Mouse (Mus musculus): ENCODE measurements around the gene Hist1h2be. TPM values are rescaled to one million over a fixed set of nuclear protein-coding genes. Genes with fewer than 3 reads are reported as not detected.
"Not testable (repeated sequence)": the region's sequence is repeated elsewhere in the genome, so short reads cannot be mapped to it uniquely, and the experiment has no call there.

The Hist1h2be gene
- polyA plus RNA-seq, 1 experiment: 11.8 TPM

- TF ChIP-seq CTCF (IDR thresholded peaks at IDR 0.05; ENCODE audit: control insufficient read depth, insufficient read depth, low read length) (no peak), POLR2A (IDR thresholded peaks at IDR 0.05; ENCODE audit: borderline replicate concordance, control insufficient read depth, low read depth, low read length) (no peak)
- peak overlapping the region; percentile 54 for H3K4me3 ChIP-seq (replicated peaks; ENCODE audit: control insufficient read depth, low read depth, low read length)
- H3K27ac ChIP-seq (ENCODE audit: control insufficient read depth, insufficient read depth, low read depth, low read length, poor library complexity): no peak overlapping the region
- WGBS: 30% methylated on average over 2 of the region's 2 CpGs
- no peaks in the 10 kb centered on the region; the same call in 1 of the 2 replicates for H3K4me1 ChIP-seq (ENCODE audit: control insufficient read depth, insufficient read depth, low read length)
These were observed 48.5 kb downstream of the Hist1h2be start for GRCm38 (mm10) chr13:23572218-23573033.

- Histone ChIP-seq H3K27ac (ENCODE audit: control insufficient read depth, insufficient read depth, low read depth, low read length, poor library complexity) (peak overlapping the region; percentile 97), H3K4me3 (replicated peaks; ENCODE audit: control insufficient read depth, low read depth, low read length) (peak overlapping the region; percentile 59)
- not testable (repeated sequence) for H3K4me1 ChIP-seq (ENCODE audit: control insufficient read depth, insufficient read depth, low read length)
- peak; percentile 98; the same call in 1 of the 2 replicates for TF ChIP-seq POLR2A (IDR thresholded peaks at IDR 0.05; ENCODE audit: borderline replicate concordance, control insufficient read depth, low read depth, low read length)
- under 1% methylated on average over 17 of the region's 34 CpGs for WGBS
These were observed 49.3 kb downstream of the Hist1h2be start for GRCm38 (mm10) chr13:23571504-23572217.

- no peaks in the 10 kb centered on the region; the same call in 1 of the 2 replicates for H3K4me1 ChIP-seq (ENCODE audit: control insufficient read depth, insufficient read depth, low read length)
- WGBS: under 1% methylated on average over 18 of the region's 18 CpGs
- peak within 1 kb of the TSS; percentile 59 for H3K4me3 ChIP-seq (replicated peaks; ENCODE audit: control insufficient read depth, low read depth, low read length)
- H3K27ac ChIP-seq (ENCODE audit: control insufficient read depth, insufficient read depth, low read depth, low read length, poor library complexity): peak within 1 kb of the TSS; percentile 99
- TF ChIP-seq CTCF (IDR thresholded peaks at IDR 0.05; ENCODE audit: control insufficient read depth, insufficient read depth, low read length) (no peak), POLR2A (IDR thresholded peaks at IDR 0.05; ENCODE audit: borderline replicate concordance, control insufficient read depth, low read depth, low read length) (peak; percentile 74)
These were observed 49.9 kb downstream of the Hist1h2be start, which contains the start of the genes Hist1h2ae and Hist1h2bg for GRCm38 (mm10) chr13:23571022-23571503. Hist1h2ae (minus strand) TSS chr13:23571220. Hist1h2bg (plus strand) TSS chr13:23571396.

GRCm38 (mm10) chr13:23570261-23571021 lies 50.5 kb downstream of the Hist1h2be start:
- H3K4me3 ChIP-seq (replicated peaks; ENCODE audit: control insufficient read depth, low read depth, low read length): peak overlapping the region; percentile 43
- H3K27ac ChIP-seq (ENCODE audit: control insufficient read depth, insufficient read depth, low read depth, low read length, poor library complexity): peak overlapping the region; percentile 99
- WGBS: 2% methylated on average over 27 of the region's 41 CpGs
- H3K4me1 ChIP-seq (ENCODE audit: control insufficient read depth, insufficient read depth, low read length): not testable (repeated sequence)

DNA sequence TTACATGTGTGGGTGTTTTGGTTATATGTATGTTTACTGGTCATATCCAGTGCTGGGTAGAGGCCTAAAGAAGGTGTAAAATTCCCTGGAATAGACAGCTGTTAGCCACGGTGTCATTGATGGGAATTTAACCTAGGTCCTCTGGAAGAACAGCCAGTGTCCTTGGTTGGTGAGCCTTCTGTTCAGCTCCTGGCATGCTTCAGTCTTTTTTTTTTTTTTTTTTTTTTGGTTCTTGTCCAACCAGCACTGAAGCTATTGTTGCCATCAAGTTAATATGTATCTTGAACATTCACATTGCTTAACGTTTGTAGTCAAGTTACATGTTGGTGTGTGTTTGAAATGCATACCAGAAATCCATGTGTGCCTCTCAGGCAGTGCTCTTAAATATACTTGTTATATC lies 56.4 kb downstream of the Hist1h2be start:
- Histone ChIP-seq H3K4me1 (ENCODE audit: control insufficient read depth, insufficient read depth, low read length) (no peaks in the 10 kb centered on the region; the same call in 1 of the 2 replicates), H3K27ac (ENCODE audit: control insufficient read depth, insufficient read depth, low read depth, low read length, poor library complexity) (no peak overlapping the region), H3K4me3 (replicated peaks; ENCODE audit: control insufficient read depth, low read depth, low read length) (no peak overlapping the region)
- WGBS: 84% methylated on average over 2 of the region's 2 CpGs
- TF ChIP-seq POLR2A (IDR thresholded peaks at IDR 0.05; ENCODE audit: borderline replicate concordance, control insufficient read depth, low read depth, low read length) (no peak), CTCF (IDR thresholded peaks at IDR 0.05; ENCODE audit: control insufficient read depth, insufficient read depth, low read length) (no peak)

GRCm38 (mm10) chr13:23562699-23563462 lies 58.0 kb downstream of the Hist1h2be start:
- 2% methylated on average over 18 of the region's 18 CpGs for WGBS
- Histone ChIP-seq H3K4me3 (replicated peaks; ENCODE audit: control insufficient read depth, low read depth, low read length) (peak overlapping the region; percentile 55), H3K27ac (ENCODE audit: control insufficient read depth, insufficient read depth, low read depth, low read length, poor library complexity) (peak overlapping the region; percentile 80), H3K4me1 (ENCODE audit: control insufficient read depth, insufficient read depth, low read length) (no peaks in the 10 kb centered on the region; the same call in 1 of the 2 replicates)
- TF ChIP-seq POLR2A (IDR thresholded peaks at IDR 0.05; ENCODE audit: borderline replicate concordance, control insufficient read depth, low read depth, low read length): no peak
- TF ChIP-seq CTCF (IDR thresholded peaks at IDR 0.05; ENCODE audit: control insufficient read depth, insufficient read depth, low read length): no peak

DNA sequence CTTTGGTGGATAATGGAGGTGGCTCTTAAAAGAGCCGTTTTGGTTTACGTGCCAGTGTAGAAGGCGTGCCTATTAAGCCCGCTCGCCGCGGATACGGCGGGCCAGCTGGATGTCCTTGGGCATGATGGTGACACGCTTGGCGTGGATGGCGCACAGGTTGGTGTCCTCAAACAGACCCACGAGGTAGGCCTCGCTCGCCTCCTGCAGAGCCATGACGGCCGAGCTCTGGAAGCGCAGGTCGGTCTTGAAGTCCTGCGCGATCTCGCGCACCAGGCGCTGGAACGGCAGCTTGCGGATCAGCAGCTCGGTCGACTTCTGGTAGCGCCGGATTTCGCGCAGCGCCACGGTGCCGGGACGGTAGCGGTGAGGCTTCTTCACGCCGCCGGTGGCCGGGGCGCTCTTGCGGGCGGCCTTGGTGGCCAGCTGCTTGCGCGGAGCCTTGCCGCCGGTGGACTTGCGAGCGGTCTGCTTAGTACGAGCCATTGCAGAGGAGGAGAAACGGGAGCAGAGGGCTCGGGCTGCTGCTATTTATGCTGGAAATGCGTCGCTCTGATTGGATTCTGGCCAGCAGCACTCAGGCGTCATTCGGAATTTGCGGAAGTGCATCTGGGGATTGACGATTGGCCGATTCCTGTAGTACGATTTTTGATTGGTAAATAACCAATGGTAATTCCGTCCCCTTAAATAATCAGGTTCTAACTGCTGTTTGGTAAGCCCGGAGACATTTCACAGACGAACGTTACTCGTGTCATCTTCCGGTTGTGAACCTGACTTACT lies 58.9 kb downstream of the Hist1h2be start, which contains the start of gene Hist1h3e:
Gene Hist1h3e (minus strand): TSS at position 487 of the 777 bp plus-strand sequence.
- H3K4me1 ChIP-seq (ENCODE audit: control insufficient read depth, insufficient read depth, low read length): not testable (repeated sequence)
- TF ChIP-seq POLR2A (IDR thresholded peaks at IDR 0.05; ENCODE audit: borderline replicate concordance, control insufficient read depth, low read depth, low read length): peak; percentile 97
- peak within 1 kb of the TSS; percentile 95 for H3K27ac ChIP-seq (ENCODE audit: control insufficient read depth, insufficient read depth, low read depth, low read length, poor library complexity)
- WGBS: under 1% methylated on average over 56 of the region's 67 CpGs
- peak within 1 kb of the TSS; percentile 55 for H3K4me3 ChIP-seq (replicated peaks; ENCODE audit: control insufficient read depth, low read depth, low read length)

DNA sequence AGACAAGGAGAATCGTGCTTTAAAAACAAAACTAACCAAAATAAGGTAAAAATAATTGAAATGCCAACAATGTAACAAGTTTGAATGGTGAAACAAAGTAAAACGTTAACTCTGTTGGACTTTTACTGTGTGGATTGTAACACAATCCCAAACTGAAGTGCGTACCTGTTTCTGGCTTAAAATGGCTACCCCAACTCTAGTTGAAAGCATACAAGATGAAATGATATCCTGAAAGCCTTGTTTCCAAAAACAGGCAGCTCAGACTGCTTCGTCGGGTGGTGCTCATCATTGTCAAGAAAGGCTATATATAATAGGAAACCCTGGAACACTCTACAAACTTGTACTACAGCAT lies 59.4 kb downstream of the Hist1h2be start:
- peak overlapping the region; percentile 30 for H3K4me3 ChIP-seq (replicated peaks; ENCODE audit: control insufficient read depth, low read depth, low read length)
- H3K4me1 ChIP-seq (ENCODE audit: control insufficient read depth, insufficient read depth, low read length): not testable (repeated sequence)
- WGBS: 0% methylated on average over 2 of the region's 5 CpGs
- peak overlapping the region; percentile 95; the same call in 1 of the 2 replicates for H3K27ac ChIP-seq (ENCODE audit: control insufficient read depth, insufficient read depth, low read depth, low read length, poor library complexity)

GRCm38 (mm10) chr13:23560699-23561098 lies 60.2 kb downstream of the Hist1h2be start:
- 59% methylated on average over 2 of the region's 2 CpGs for WGBS
- H3K4me1 ChIP-seq (ENCODE audit: control insufficient read depth, insufficient read depth, low read length); H3K27ac ChIP-seq (ENCODE audit: control insufficient read depth, insufficient read depth, low read depth, low read length, poor library complexity): not testable (repeated sequence)
- H3K4me3 ChIP-seq (replicated peaks; ENCODE audit: control insufficient read depth, low read depth, low read length): peak overlapping the region; percentile 37
